ENCODE assay signal across 7 mouse cellular contexts in the genomic region with DNA sequence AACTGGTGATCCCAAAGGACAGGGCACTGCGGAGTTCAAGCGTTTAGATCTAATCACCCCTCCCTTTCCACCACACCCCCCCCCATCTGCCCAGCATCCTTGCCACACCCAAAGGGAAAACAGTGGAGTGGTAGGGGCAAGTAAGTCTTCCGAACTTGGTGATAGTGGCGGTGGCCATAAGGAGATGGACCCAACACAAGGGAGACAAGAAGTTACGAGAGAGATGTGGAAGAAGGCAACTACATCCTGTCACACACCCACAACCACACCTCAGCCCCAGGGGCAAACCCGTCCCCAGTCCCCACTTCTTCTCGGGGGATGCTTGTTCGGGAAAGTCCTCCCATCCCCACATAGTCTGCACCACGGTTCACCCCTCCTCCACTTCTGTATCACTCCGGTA. TPM values are rescaled to one million over a fixed set of nuclear protein-coding genes. Genes with fewer than 3 reads are reported as not detected.
DNase-seq lines count a peak whose midpoint lies in the region; ATAC-seq and TF ChIP-seq lines count a peak whose summit lies in the region.

No protein-coding gene starts in this region.

- DNase-seq in lung, postnatal 25 days (ENCODE audit: low spot score): no peak
- DNase-seq in forebrain, postnatal 0 days: no peak
- DNase-seq in MN1 (ENCODE audit: low spot score): no peak
- no peak for DNase-seq in cerebellum, adult 11-12 months

- 0 out of 2 replicates have a peak, but pooled peaks have one; percentile 4 for ATAC-seq in lung, embryonic 15.5 days (ENCODE audit: borderline replicate concordance, extremely low read depth, low FRiP score, low TSS enrichment)
- ATAC-seq in forebrain, postnatal 0 days: no peak
- ATAC-seq in liver, embryonic 16.5 days (ENCODE audit: low read depth): no peak
- ATAC-seq in stomach, embryonic 16.5 days (ENCODE audit: insufficient read depth, low FRiP score): peak; percentile 4; the same call in 1 of the 2 replicates

- peaks cover 29% of the 10 kb centered on the region for H3K4me1 ChIP-seq in lung, embryonic 15.5 days
- H3K4me1 ChIP-seq in forebrain, postnatal 0 days (ENCODE audit: insufficient read depth): 0 out of 2 replicates have a peak, but pooled peaks cover 3% of the 10 kb centered on the region
- peaks cover 3% of the 10 kb centered on the region; the same call in 1 of the 2 replicates for H3K4me1 ChIP-seq in liver, embryonic 16.5 days (ENCODE audit: control insufficient read depth, low read depth, low read length)
- peaks cover 20% of the 10 kb centered on the region; the same call in 1 of the 2 replicates for H3K4me1 ChIP-seq in stomach, embryonic 16.5 days (ENCODE audit: control insufficient read depth, insufficient read depth, low read length)

- H3K9me3 ChIP-seq in lung, embryonic 15.5 days: no peaks in the 10 kb centered on the region
- no peaks in the 10 kb centered on the region for H3K9me3 ChIP-seq in forebrain, postnatal 0 days (ENCODE audit: low read length)
- no peaks in the 10 kb centered on the region for H3K9me3 ChIP-seq in liver, embryonic 16.5 days (replicated peaks; ENCODE audit: control insufficient read depth, low read length)
- no peaks in the 10 kb centered on the region for H3K9me3 ChIP-seq in stomach, embryonic 16.5 days (replicated peaks; ENCODE audit: control insufficient read depth, low read length)

- H3K27me3 ChIP-seq in lung, embryonic 15.5 days: no peaks in the 10 kb centered on the region
- H3K27me3 ChIP-seq in forebrain, postnatal 0 days (ENCODE audit: insufficient read depth, low read length): no peaks in the 10 kb centered on the region
- 0 out of 2 replicates have a peak, but pooled peaks cover 3% of the 10 kb centered on the region for H3K27me3 ChIP-seq in liver, embryonic 16.5 days (ENCODE audit: control insufficient read depth, insufficient read depth, low read depth, low read length)
- H3K27me3 ChIP-seq in stomach, embryonic 16.5 days (ENCODE audit: control insufficient read depth, insufficient read depth, low read length): no peaks in the 10 kb centered on the region

- peak overlapping the region; percentile 89 for H3K4me3 ChIP-seq in lung, embryonic 15.5 days
- H3K4me3 ChIP-seq in forebrain, postnatal 0 days (ENCODE audit: low read depth, low read length): peak overlapping the region; percentile 73
- H3K4me3 ChIP-seq in liver, embryonic 16.5 days (ENCODE audit: low read depth, low read length): peak overlapping the region; percentile 67
- H3K4me3 ChIP-seq in stomach, embryonic 16.5 days (replicated peaks; ENCODE audit: low read length): peak overlapping the region; percentile 76

- no peak overlapping the region for H3K27ac ChIP-seq in lung, embryonic 15.5 days
- no peak overlapping the region for H3K27ac ChIP-seq in forebrain, postnatal 0 days (ENCODE audit: low read depth, low read length)
- H3K27ac ChIP-seq in liver, embryonic 16.5 days (ENCODE audit: low read length): peak overlapping the region; percentile 26; the same call in 1 of the 2 replicates
- no peak overlapping the region for H3K27ac ChIP-seq in stomach, embryonic 16.5 days (ENCODE audit: low read length)

- H3K4me2 ChIP-seq in lung, embryonic 15.5 days: peak overlapping the region; percentile 88
- peak overlapping the region; percentile 96 for H3K4me2 ChIP-seq in forebrain, postnatal 0 days (ENCODE audit: low read depth)
- peak overlapping the region; percentile 57 for H3K4me2 ChIP-seq in liver, embryonic 16.5 days (ENCODE audit: low read depth, low read length)
- H3K4me2 ChIP-seq in stomach, embryonic 16.5 days (ENCODE audit: low read depth, low read length): peak overlapping the region; percentile 59

- peak overlapping the region; percentile 73 for H3K9ac ChIP-seq in lung, embryonic 15.5 days
- peak overlapping the region; percentile 52; the same call in 1 of the 2 replicates for H3K9ac ChIP-seq in forebrain, postnatal 0 days
- H3K9ac ChIP-seq in liver, embryonic 16.5 days (ENCODE audit: low read depth, low read length): peak overlapping the region; percentile 58; the same call in 1 of the 2 replicates
- H3K9ac ChIP-seq in stomach, embryonic 16.5 days (ENCODE audit: low read length): peak overlapping the region; percentile 78

- no peaks in the 10 kb centered on the region for H3K36me3 ChIP-seq in lung, embryonic 15.5 days
- H3K36me3 ChIP-seq in forebrain, postnatal 0 days (ENCODE audit: insufficient read depth): no peaks in the 10 kb centered on the region
- no peaks in the 10 kb centered on the region for H3K36me3 ChIP-seq in liver, embryonic 16.5 days (ENCODE audit: control insufficient read depth, insufficient read depth)
- H3K36me3 ChIP-seq in stomach, embryonic 16.5 days (ENCODE audit: control insufficient read depth, insufficient read depth, low read length): no peaks in the 10 kb centered on the region

- no peak for TF ChIP-seq CTCF in forebrain, postnatal 0 days (IDR thresholded peaks at IDR 0.05; ENCODE audit: low read depth)

- WGBS in lung, embryonic 15.5 days: 7% methylated on average over 10 of the region's 10 CpGs
- 6% methylated on average over 10 of the region's 10 CpGs for WGBS in forebrain, postnatal 0 days
- WGBS in liver, embryonic 16.5 days (ENCODE audit: insufficient replicate concordance): 6% methylated on average over 10 of the region's 10 CpGs
- 9% methylated on average over 10 of the region's 10 CpGs for WGBS in stomach, embryonic 16.5 days

RNA-seq across cellular contexts. Expression of gene Pdia5, which starts 0.9 kb away (rescaled TPM):
- polyA plus RNA-seq in lung, embryonic 15.5 days (2015; fragmentation: Nextera tagmentation; extraction: Ambion mirVana): 42.9 and 43.1 TPM in 2 replicates
- total RNA-seq in forebrain, postnatal 0 days (2014; rRNA removed): 1.6 and 2.5 TPM in 2 replicates
- 8.7 and 8.8 TPM in 2 replicates for polyA plus RNA-seq in forebrain, postnatal 0 days (2015; fragmentation: Nextera tagmentation; extraction: Ambion mirVana)
- 63.8 and 65.5 TPM in 2 replicates for polyA plus RNA-seq in liver, embryonic 16.5 days (2015; fragmentation: Nextera tagmentation; extraction: Ambion mirVana)
- 57.3 and 57.5 TPM in 2 replicates for polyA plus RNA-seq in stomach, embryonic 16.5 days (2015; fragmentation: Nextera tagmentation; extraction: Ambion mirVana)

RNA-seq across cellular contexts. Expression of gene Sema5b, which starts 51.2 kb away (rescaled TPM):
- 3.2 and 4.5 TPM in 2 replicates for polyA plus RNA-seq in lung, embryonic 15.5 days (2015; fragmentation: Nextera tagmentation; extraction: Ambion mirVana)
- total RNA-seq in forebrain, postnatal 0 days (2014; rRNA removed): 18.4 and 30.1 TPM in 2 replicates
- polyA plus RNA-seq in forebrain, postnatal 0 days (2015; fragmentation: Nextera tagmentation; extraction: Ambion mirVana): 6.3 and 12.8 TPM in 2 replicates
- 0.18 and 0.26 TPM in 2 replicates for polyA plus RNA-seq in liver, embryonic 16.5 days (2015; fragmentation: Nextera tagmentation; extraction: Ambion mirVana)
- 3.8 and 5.3 TPM in 2 replicates for polyA plus RNA-seq in stomach, embryonic 16.5 days (2015; fragmentation: Nextera tagmentation; extraction: Ambion mirVana)

Comparison
In these comparisons a context has a peak if more than half of its experiments do, and no peak if none do; other contexts are left out.
1. ATAC-seq: peak in lung, embryonic 15.5 days (single experiment) and stomach, embryonic 16.5 days (single experiment); none in forebrain, postnatal 0 days (single experiment) and liver, embryonic 16.5 days (single experiment).
2. Peak in every context shown above with its lines, with median percentiles within 50 percentile points of each other: H3K4me2 ChIP-seq, H3K4me3 ChIP-seq and H3K9ac ChIP-seq.